Mouse (Mus musculus): Measurements from ENCODE around the gene Usp47.

Gene Usp47

GRCm38 (mm10) chr7:112023150-112023600 is at the start of gene Usp47:
Usp47 (plus strand) TSS chr7:112023504.
- DNase-seq (ENCODE audit: extremely low read depth, low read depth, low spot score): no peak

DNA sequence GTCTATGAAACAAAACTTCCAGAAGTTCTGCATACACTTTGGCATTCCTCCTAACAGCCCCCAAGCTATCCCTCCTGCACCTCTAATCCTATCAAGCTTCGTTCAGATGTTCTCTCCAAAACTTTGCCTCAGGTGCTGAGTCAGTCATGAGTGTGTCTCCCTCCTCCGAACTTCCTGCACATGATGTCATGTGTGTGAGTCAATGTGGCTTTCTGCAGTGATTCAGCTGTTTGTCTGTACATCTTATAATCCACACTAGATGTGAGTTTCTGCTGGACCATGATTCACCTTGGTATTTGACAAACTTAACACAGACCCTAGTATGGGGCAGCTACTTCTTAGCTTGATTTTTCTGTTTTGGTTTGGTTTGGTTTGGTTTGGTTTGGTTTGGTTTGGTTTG is 46.9 kb upstream of the Usp47 start:
- DNase-seq (ENCODE audit: extremely low read depth, low read depth, low spot score): no peak

DNA sequence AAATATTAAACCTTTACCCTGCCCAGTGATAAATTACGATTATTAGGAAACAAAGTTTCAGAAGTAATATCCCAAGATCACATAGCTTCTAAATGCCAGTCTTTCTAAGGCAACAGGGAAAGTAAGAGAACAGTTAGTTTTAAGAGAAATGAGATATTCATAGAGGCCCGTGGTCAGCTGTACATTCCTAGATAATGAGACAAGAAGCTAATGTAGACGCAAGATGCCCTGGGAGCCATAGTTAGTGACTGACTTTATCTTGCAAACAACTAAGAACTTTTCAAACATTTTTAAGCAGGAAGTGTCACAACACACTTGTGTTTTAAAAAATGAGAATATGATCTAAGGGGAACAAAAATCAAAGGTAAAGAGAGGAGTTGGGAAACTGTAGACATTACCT is 45.4 kb upstream of the Usp47 start:
- no peak for DNase-seq (ENCODE audit: extremely low read depth, low read depth, low spot score)

DNA sequence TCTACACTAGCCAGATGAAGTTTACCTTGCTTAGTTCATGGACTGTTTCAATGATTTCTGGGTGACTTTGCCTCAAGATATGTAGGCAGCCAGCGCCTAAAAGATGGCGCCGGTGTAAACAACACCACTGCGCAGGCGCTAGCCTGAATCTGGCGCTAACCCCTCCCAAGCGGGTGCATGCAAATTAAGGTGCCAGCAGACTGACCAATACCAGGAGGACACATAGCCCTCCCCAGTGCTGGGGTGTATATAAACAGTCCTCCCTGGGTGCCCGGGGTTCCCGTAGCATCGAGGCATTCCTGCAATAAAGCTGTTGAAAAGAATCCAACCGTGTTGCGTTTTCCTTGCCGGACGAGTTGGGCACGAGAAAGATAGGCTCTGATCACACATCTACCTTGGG is 41.0 kb upstream of the Usp47 start:
- no peak for DNase-seq (ENCODE audit: extremely low read depth, low read depth, low spot score)

- no peak for DNase-seq (ENCODE audit: extremely low read depth, low read depth, low spot score)
Observed at GRCm38 (mm10) chr7:111984530-111984929, 38.8 kb upstream of the Usp47 start.

DNA sequence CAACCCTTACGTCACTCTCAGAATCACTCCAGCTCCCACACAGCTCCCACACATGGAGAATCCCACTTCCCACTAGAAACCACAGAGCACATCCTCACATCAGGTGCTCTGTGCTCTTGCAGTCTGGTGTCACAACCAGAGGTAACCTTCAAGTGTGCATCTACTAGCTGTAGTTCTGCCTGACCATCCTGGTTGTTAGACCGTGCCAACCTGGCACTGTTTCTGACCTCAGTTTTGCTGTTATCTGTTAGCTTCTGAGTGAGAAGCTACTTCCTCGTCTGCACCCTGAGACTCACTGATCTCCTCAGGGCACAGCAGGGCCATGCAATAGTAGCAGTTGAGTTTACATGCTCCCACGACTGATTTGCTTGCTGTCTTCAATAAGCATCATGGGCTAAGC is 38.0 kb upstream of the Usp47 start:
- DNase-seq (ENCODE audit: extremely low read depth, low read depth, low spot score): no peak

- DNase-seq (ENCODE audit: extremely low read depth, low read depth, low spot score): no peak
Observed at GRCm38 (mm10) chr7:111986906-111987305, 36.4 kb upstream of the Usp47 start.

DNA sequence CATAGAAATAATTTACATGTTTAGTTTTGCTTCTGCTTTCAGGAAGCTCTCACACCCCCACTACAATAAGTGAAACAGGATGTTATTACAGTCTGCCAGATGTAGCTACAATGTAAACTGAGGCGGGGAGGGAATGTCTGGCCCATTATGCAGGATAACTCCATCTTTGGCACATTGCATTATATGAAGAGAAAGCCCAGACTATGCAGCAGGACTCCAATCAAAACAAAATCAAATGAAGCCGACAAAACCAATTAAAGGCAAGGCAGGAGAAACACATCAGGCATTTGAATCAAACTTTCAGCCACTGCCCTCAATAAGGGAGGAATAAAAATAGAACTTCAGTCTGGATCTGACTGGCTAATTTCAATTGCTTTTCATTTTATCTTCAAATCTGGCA is 25.9 kb upstream of the Usp47 start:
- no peak for DNase-seq (ENCODE audit: extremely low read depth, low read depth, low spot score)

GRCm38 (mm10) chr7:111998446-111999004 is 24.8 kb upstream of the Usp47 start:
- no peak for DNase-seq (ENCODE audit: extremely low read depth, low read depth, low spot score)

DNA sequence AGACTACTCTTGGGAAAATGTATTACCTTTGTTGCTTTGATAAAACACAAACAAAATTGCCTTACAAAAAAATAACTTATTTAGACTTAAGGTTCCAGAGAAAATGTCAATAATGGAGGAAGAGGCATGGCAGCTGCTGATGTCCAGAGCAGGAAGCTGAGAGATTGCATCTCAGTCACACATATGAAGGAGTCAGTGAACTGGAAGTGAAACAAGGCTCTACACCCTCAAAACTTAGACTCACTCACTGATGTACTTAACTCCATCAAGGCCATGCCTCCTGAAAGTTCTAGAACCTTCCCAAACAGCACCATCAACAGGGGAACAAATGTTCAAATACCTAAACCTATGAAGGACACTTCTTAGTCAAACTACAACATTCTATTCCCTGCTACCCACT is 23.9 kb upstream of the Usp47 start:
- DNase-seq (ENCODE audit: extremely low read depth, low read depth, low spot score): no peak

- no peak for DNase-seq (ENCODE audit: extremely low read depth, low read depth, low spot score)
Observed at GRCm38 (mm10) chr7:112000166-112000565, 23.1 kb upstream of the Usp47 start.

DNA sequence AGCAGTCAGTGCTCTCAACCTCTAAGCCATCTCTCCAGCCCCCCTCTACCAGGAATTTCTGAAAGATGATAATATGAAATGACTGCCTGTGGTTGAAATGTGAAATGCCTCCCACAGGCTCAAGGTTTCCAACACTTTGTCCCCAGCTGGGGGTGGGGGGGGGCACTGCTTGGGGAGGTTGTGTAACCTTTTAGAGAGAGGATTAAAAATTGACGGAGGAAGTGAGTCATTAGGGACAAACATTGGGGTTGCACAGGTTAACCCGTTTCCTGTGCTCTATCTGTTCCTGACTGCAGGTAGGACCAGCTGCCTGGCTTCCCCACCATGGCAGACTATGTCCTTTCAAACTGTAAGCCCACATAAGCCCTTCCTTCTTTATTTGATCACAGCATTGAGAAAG is 12.8 kb upstream of the Usp47 start:
- no peak for DNase-seq (ENCODE audit: extremely low read depth, low read depth, low spot score)

DNA sequence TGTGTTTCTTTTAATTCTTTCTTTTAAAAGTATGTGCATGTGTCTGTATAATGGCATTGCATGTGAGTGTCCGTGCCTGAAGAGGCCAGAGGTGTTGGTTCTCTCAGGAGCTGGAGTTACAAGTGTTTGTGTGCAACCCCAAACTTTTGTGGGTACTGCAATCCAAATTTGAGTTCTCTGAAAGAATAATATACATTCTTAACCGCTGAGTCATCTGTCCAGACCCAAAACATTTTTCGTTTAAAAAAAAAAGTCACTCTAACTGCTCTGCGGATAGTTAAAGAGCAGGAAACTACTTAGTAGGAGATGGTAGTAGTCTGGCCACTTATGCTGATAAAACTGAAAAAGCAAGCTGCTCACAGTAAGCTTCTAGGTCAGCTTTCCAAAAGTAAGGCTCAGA is 12.3 kb upstream of the Usp47 start:
- DNase-seq (ENCODE audit: extremely low read depth, low read depth, low spot score): no peak

DNA sequence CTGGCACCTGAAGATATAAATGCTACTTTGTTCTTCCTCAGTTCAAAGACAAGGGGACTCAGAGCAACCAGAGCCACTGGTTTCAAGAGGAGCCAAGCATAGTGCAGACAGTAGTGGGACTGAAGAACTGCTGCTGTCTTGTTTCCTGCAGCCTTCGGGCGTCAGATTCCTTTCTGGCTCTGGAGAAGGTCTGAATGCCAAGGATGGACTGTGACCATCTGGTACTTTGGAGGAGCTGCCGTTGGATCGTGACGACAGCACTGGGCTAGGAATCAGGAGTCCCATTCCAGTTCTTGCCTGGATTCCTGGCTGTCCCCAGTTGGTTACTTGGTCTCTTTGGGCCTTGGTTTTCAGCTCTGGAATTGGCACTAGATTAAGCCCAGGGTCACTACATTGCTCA is 11.2 kb upstream of the Usp47 start:
- no peak for DNase-seq (ENCODE audit: extremely low read depth, low read depth, low spot score)

- no peak for DNase-seq (ENCODE audit: extremely low read depth, low read depth, low spot score)
Observed at GRCm38 (mm10) chr7:112012621-112013177, 10.6 kb upstream of the Usp47 start.

DNA sequence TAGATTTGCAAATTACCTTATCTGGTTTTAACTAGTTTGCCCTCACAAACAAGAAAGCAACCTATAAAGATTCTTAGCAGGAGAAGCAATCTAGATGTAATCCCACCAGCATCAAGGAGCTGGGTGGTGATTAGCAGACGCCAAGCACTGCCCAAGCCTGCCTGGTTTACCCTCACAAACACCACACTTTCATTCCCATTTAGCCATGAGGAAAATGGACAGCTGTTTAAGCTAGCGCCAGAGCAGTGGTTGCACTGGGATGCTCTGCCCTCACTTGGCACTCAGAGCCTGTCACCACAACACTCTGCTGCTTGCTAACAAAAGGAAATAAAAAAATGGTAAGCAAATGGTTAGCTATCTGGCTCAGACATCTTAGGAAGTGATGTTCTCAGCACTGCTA is 9.2 kb upstream of the Usp47 start:
- no peak for DNase-seq (ENCODE audit: extremely low read depth, low read depth, low spot score)

DNA sequence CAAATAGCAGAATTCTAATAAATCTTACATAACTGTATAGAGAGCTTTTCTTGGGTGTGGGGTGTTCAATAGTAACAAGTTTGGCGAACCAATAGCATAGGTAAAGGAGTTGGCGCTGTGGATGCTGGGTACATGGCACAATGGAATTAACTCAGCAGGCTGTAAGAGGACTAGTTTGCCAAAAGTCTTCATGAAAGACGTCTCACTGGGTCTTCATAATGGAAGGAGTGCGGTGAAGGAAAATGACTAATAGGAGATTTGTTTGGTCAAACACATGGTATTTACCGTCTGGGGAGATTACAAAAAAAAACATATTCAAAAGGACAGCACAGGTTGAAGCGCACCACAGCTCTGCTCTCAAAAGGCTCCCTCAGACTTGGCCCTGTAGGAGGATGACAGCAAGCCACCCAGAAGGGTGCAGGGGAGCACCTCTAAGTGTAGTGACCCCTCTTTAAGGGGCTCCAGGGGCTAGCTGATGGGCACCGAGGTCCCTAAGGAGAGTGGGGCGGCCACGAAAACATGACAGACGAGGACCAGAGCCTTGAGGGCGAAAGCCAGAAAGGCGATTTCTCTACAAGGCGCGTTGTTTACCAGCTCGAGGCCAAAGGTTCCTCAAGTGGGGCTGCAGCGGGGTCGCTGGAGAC is 676 bp upstream of the Usp47 start:
- DNase-seq (ENCODE audit: extremely low read depth, low read depth, low spot score): no peak

DNA sequence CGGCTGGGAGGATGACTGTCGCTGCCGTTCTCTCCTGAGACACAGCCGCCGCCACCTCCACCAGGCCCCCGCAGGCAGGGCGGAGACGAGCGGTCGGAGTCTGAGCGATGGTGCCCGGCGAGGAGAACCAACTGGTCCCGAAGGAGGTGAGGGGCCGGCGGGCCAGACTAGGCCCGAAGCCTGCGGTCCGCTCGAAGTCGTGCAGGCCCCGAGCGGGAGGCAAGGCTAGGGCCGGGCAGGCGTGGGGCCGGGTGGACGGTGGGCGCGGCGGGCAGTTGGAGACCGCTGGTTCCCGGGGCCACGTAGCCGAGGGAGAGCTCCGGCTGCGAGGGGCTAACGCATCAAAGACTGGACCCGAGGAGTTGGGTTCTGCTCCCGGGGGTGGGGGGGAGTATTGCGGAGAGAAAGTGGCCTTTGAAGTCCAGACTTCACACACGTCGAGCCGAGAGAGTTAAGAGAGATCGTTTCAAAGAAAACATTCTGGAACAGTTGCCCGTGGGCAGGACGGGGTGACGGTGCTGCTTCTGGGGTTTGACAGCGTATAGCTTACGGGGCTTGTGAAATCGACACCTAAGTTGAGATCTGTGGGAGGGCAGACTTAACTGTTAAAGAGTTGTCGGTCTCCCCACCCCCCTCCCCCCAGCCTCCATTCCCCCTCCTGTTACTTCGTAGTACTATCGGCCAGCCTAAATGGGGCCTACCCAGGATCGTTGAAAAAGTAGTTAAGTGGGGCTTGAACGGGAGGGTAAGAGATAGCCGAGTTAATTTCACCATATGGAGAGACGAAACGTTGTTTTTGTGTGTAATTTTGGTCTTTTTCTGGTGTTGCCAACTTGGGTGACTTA is 519 bp downstream of the Usp47 start:
- DNase-seq (ENCODE audit: extremely low read depth, low read depth, low spot score): no peak

DNA sequence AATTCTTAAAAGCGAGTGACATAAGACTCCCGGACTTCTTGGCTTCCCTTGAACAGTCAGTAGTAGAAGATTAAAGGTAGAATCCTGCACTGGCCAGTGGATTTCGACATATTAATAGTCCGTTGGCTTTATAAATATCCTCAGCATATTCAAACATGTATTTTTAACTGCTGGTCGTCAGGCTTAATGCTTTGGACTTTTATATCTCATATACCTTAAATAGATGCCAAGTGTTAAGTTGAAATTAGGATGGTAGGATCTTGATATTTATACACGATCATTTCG is 1.1 kb downstream of the Usp47 start:
- no peak for DNase-seq (ENCODE audit: extremely low read depth, low read depth, low spot score)

DNA sequence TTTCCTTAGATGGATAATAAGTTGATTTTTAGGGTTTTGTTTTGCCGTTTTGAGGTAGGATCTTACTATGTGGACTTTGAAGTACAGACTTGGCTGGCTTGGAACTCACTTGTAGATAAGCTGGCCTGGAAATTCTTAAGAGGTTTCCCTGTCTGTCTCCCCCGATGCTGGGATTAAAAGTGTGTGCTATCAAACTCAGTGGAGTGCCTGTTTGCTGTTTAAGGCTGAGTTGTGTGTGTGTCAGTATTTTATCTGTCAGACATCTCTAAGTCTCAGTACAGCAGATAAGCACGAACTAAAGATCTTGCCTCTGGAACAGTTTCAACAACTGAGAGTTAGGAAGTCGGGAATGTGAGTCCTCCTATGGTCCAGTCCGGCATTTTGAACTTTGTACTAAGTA is 1.6 kb downstream of the Usp47 start:
- no peak for DNase-seq (ENCODE audit: extremely low read depth, low read depth, low spot score)

DNA sequence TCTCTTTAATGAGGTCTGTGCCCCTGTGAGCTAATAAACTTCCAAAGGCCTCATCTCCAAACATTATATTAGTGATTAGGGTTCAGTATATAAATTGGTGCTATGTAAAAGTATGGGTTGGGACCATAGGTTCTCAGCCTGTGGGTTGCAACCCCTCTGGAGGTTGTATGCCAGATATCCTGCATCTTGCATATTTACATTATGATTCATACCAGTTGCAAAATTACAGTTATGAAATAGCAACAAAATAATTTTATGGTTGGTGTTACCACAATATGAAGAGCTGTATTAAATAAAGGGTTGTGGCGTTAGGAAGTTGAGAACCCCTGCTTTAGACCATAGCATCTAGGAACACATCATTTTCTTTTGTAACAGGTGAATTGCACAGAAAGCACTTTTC is 7.3 kb downstream of the Usp47 start:
- no peak for DNase-seq (ENCODE audit: extremely low read depth, low read depth, low spot score)

- no peak for DNase-seq (ENCODE audit: extremely low read depth, low read depth, low spot score)
Observed at GRCm38 (mm10) chr7:112035804-112036203, 12.5 kb downstream of the Usp47 start.
